Mouse (Mus musculus): ENCODE measurements at regions not wholly inside any gene's neighbourhood (a gene's known extent, or its start where the extent isn't known, plus 50 kb on each side); places are given as distances from the start of the nearest gene placed in this dataset.

DNA sequence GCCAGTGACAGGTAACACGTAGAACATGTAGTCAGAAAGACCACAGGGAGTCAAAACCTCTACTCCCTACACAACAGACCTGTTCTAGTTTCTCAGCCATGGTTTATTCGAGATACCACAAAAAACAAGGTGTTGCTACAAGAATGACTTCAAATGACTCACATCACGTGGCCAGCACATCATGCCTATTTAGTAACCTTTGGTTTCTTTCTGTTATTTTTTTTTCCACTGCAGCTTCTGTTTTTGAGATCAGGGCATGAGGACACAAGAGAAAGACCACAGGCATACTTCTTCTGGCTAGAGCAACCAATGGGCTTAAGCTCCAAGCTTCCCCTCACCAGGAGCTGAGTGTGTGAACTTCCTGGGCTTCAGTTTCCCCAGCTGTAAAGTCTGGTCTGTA lies 630.7 kb downstream of the Rnf144a start:
- no peak for DNase-seq (ENCODE audit: low spot score)

DNA sequence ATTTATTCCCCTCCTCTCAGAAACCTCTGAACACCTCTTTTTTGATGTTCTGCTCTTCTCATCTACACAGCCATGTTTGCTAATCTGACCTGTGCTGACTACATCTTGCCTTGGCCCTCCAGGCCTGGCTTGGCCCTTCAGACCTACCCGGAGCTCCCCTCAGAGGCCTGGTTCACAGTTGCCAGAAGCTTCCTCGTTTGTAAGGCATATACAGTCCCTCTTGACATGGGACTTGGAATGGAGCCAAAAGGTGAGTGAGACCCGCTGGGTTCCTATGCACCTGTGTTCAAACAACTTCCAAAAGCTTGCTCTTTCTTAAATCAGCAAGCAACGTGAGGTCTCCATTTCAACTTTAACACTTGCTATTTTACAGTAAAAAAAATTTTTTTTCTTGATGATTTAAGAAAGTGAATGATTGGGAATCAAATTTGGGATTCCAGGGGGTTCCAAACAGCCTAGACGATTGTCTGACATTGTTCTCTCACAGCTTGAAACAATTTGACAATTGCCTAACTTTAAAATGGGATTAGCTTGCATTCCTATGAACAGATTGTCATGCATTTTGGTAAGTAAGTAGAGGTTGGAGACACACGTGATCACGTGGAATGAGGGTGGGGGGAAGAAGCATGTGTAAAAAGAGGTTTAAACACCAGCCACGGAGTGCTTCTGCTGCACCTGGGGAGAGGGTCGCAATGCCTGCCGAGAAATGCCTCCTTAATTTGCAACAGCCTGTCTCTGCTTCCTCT lies 631.9 kb downstream of the Rnf144a start:
- DNase-seq (ENCODE audit: low spot score) = no peak

DNA sequence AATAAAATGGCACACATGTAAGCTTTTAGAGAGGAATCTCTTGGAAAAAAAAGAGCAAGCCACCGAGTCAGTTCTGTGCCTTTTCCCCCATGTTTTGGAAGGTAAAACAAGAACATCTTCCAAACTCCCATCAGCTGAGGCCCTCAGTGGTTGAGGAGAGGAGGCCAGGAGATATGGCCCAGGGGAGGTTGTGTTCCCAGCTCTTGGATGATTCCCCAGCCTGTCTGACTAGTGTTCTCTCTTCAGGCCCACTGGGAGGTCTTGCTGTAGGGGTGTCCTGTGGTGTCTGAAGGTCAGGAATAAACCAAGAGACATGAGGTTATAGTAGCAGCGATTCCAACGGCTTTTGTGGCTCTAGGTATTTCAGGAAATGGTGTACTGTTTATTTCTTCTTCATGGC lies 643.2 kb downstream of the Rnf144a start:
- no peak for DNase-seq (ENCODE audit: low spot score)

DNA sequence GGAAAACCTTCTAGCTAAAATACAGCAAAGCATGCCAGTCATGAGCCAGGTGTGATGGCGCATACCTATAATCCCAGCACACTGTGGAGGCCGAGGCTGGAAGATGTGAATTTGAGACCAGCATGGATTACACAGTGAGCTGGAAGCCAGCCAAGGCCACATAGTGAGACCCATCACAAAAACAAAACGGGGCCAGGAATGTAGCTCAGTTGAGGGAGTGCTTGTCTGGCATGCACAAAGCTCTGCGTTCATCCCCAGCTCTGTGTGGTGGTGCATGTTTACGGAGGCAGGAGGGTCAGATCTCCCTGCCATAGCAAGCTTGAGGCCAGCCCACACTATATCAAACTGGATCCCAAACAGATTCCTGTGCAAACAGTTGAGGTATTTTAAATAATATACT lies 646.4 kb downstream of the Rnf144a start:
- no peak for DNase-seq (ENCODE audit: low spot score)

- DNase-seq (ENCODE audit: low spot score) = no peak
Measured at GRCm38 (mm10) chr12:25763061-25763460, 652.0 kb downstream of the Rnf144a start.

DNA sequence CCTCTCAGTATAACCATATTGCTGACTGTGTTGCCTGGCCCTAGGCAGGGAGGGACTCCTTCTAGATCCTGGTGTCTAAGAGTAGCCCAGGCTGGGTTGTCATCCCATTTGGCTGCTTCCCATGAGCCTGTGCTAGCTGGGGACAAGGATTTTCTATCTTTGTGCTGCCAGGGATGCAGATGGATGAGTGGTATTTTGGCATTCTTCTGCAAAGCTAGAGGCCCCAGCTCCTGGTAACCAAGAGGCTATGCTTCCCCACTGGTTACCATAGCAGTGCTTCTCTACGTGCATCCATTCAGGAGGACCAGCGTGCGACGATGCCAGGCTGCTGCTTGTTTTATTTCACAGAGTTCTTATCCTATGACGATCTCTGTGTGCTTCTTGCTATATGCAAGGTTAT lies 658.0 kb downstream of the Rnf144a start:
- DNase-seq (ENCODE audit: low spot score) = no peak

- DNase-seq (ENCODE audit: low spot score) = no peak
Measured at GRCm38 (mm10) chr12:25733801-25734200, 636.9 kb upstream of the Id2 start.

DNA sequence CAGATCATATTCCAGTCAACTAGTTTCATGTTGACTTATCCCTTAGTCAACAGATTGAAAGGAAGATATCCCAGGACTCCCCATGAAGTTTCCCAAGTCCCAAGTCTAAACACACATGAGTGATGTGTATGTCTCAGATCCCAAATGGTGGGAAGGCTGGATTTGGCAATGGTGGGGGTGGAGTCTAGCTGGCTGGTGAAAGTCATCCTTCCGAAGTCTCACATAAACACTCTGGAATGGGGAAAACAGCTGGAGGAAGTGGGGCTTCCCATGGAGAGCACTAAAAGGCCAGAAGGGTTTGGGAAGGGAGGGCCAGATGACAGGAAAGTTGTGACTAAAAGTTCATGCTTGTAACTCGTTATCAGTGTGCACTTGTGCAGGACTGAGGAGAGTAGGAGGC lies 628.8 kb upstream of the Id2 start:
- no peak for DNase-seq (ENCODE audit: low spot score)

- DNase-seq (ENCODE audit: low spot score) = no peak
Measured at GRCm38 (mm10) chr12:25711186-25711585, 614.2 kb upstream of the Id2 start.

DNA sequence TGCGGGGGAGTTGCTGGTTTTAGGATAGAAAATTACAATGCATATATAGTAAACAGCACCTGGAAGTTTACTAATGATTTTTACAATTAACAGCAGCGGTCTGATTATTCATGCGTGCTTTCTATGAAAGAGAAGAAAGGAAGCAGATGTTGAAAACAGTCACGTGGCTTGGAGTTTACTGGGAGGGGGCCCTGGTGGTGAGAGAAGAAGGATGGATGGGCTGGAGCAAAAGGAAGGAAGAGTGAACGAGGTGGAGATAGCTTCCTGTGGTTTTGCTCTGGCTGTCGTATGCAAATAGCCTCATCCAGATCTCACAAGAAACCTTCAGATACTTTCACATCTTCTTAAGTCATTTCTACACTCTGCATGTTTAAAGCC lies 606.1 kb upstream of the Id2 start:
- DNase-seq (ENCODE audit: low spot score) = no peak

GRCm38 (mm10) chr12:25702176-25703022 lies 605.5 kb upstream of the Id2 start:
- DNase-seq (ENCODE audit: low spot score) = no peak

GRCm38 (mm10) chr12:25687063-25687462 lies 590.1 kb upstream of the Id2 start:
- no peak for DNase-seq (ENCODE audit: low spot score)

DNA sequence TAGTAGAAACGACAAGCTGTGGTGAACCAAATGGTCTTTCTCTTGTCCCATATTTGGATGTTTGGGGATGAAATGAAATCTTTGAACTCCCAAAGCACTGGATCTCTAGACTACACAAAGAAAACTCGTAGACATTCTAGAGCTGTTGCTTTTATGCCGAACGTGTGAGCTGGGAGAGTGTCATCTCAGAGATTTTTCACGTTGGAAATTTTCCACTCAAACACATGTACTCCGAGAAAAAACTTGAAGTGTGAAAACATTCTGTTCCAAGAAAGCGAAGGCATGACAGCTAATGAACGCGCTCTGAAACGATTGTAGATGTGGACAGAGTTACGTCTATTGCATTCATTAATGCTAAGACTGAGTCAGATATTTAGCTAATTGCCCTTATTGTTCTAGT lies 579.7 kb upstream of the Id2 start:
- no peak for DNase-seq (ENCODE audit: low spot score)

- no peak for DNase-seq (ENCODE audit: low spot score)
Measured at GRCm38 (mm10) chr12:25668336-25668735, 571.4 kb upstream of the Id2 start.

- DNase-seq (ENCODE audit: low spot score) = no peak
Measured at GRCm38 (mm10) chr12:25654456-25654855, 557.5 kb upstream of the Id2 start.

GRCm38 (mm10) chr12:25650237-25650636 lies 553.3 kb upstream of the Id2 start:
- no peak for DNase-seq (ENCODE audit: low spot score)

- DNase-seq (ENCODE audit: low spot score) = no peak
Measured at GRCm38 (mm10) chr12:25628081-25628480, 531.1 kb upstream of the Id2 start.

- no peak for DNase-seq (ENCODE audit: low spot score)
Measured at GRCm38 (mm10) chr12:25625858-25626257, 528.9 kb upstream of the Id2 start.

GRCm38 (mm10) chr12:25623449-25623848 lies 526.5 kb upstream of the Id2 start:
- DNase-seq (ENCODE audit: low spot score) = no peak

- DNase-seq (ENCODE audit: low spot score) = no peak
Measured at GRCm38 (mm10) chr12:25621142-25621541, 524.2 kb upstream of the Id2 start.

DNA sequence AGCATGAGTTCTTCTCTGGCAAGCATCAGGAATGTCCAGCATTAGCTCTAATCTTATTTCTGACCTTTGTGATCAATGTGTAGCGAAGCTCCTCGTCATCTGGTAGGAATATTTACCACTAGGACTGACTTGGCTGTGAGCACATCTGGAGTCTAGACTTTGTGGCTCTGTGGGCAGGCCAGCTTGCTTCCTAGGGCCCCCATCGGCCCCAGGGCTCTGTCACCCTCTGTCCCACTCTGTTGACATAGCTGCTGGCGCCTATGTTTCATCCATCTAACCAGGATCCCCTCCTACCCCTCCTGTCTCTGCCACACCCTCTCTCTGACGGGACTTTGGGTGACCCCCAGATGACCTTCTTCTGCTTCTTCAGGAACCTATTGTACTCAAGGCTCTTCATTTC lies 520.6 kb upstream of the Id2 start:
- DNase-seq (ENCODE audit: low spot score) = no peak

DNA sequence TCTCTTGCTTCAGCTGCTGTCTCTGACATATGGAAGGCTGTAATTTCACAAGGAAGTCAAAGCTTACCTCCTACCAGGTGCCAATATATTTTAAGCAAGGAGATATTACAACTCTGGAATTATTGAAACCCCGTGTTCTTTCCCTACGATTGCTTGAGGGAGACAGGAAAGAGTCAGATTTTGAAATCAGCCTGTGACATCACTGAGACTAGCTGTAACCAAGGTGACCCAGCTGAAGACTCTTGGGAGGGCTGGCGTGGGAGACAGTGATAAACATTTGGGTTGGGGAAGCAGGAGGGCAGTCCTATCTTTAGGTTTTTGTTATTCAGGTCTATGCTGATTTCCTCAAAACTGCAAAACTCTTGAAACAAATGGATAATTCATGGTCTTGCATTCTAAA lies 518.4 kb upstream of the Id2 start:
- DNase-seq (ENCODE audit: low spot score) = no peak

DNA sequence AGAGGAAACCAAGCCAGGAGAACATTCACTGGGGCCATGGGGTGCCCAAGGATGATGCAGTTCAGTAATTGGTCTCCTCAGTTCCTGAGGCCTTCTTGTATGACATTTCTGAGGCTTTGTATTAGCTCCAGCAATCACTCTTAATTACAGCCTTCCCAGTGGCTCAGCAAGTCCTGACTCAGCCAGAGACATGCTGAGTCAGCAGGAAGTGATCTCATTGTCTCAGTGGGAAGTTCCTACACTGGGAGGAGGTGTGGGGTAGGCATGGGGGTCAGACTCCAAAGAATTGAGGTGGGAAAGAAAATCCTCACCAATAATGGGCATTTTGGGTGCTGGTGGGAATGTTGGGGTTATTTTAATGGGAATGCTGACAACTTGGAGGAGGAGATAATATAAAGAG lies 516.5 kb upstream of the Id2 start:
- no peak for DNase-seq (ENCODE audit: low spot score)

GRCm38 (mm10) chr12:25609045-25609444 lies 512.1 kb upstream of the Id2 start:
- peak; percentile 31 for DNase-seq (ENCODE audit: low spot score)
